16 mouse cellular contexts compared by ENCODE assay signal in genomic region chr5:106296721-106297120, GRCm38 (mm10).
DNase-seq lines count a peak whose midpoint lies in the region; ATAC-seq lines count a peak whose summit lies in the region.
"Had no signal": no experiment of that assay in that cellular context is flagged by ENCODE, and none has a peak within 500 bp of the region (broad histone marks: within the 10 kb centered on the region; RNA-seq: fewer than 3 reads in every experiment).

No protein-coding gene starts in this region.

- no peak overlapping the region for H3K27ac ChIP-seq in forebrain, embryonic 10.5 days
- no peak overlapping the region for H3K27ac ChIP-seq in forebrain, embryonic 16.5 days (ENCODE audit: low read length)
- H3K27ac ChIP-seq in liver, embryonic 11.5 days (ENCODE audit: low read depth, low read length): no peak overlapping the region
- H3K27ac ChIP-seq: heart, embryonic 13.5 days had no signal

- 11% methylated on average over 6 of the region's 6 CpGs for WGBS in forebrain, embryonic 10.5 days
- WGBS in forebrain, embryonic 16.5 days: 27% methylated on average over 6 of the region's 6 CpGs
- WGBS in liver, embryonic 11.5 days: 36% methylated on average over 6 of the region's 6 CpGs

- H3K4me1 ChIP-seq in forebrain, embryonic 10.5 days: peaks cover 38% of the 10 kb centered on the region
- no peaks in the 10 kb centered on the region for H3K4me1 ChIP-seq in forebrain, embryonic 16.5 days (replicated peaks; ENCODE audit: control insufficient read depth, insufficient read depth, low read length)
- H3K4me1 ChIP-seq in liver, embryonic 11.5 days (replicated peaks; ENCODE audit: control insufficient read depth, insufficient read depth, low read length): peaks cover 5% of the 10 kb centered on the region

- H3K4me3 ChIP-seq in forebrain, embryonic 10.5 days: no peak overlapping the region
- no peak overlapping the region for H3K4me3 ChIP-seq in forebrain, embryonic 16.5 days (replicated peaks; ENCODE audit: low read length)
- H3K4me3 ChIP-seq in liver, embryonic 11.5 days (ENCODE audit: low read depth, low read length): no peak overlapping the region
- H3K4me3 ChIP-seq: heart, embryonic 13.5 days; midbrain, embryonic 12.5 days had no signal

- no peaks in the 10 kb centered on the region for H3K36me3 ChIP-seq in forebrain, embryonic 10.5 days (replicated peaks)
- no peaks in the 10 kb centered on the region for H3K36me3 ChIP-seq in forebrain, embryonic 16.5 days (ENCODE audit: control insufficient read depth, insufficient read depth)
- H3K36me3 ChIP-seq in liver, embryonic 11.5 days (ENCODE audit: control insufficient read depth, insufficient read depth, low read length): no peaks in the 10 kb centered on the region
- H3K36me3 ChIP-seq: heart, embryonic 13.5 days; midbrain, embryonic 12.5 days had no signal

- H3K4me2 ChIP-seq in forebrain, embryonic 16.5 days (ENCODE audit: low read length): no peak overlapping the region
- no peak overlapping the region for H3K4me2 ChIP-seq in liver, embryonic 11.5 days
- H3K4me2 ChIP-seq: heart, embryonic 13.5 days; midbrain, embryonic 12.5 days had no signal

- no peak overlapping the region for H3K9ac ChIP-seq in forebrain, embryonic 16.5 days (replicated peaks; ENCODE audit: low read depth, low read length)
- H3K9ac ChIP-seq in liver, embryonic 11.5 days (ENCODE audit: low read depth, low read length): no peak overlapping the region
- H3K9ac ChIP-seq: forebrain, postnatal 0 days; heart, embryonic 13.5 days; liver, postnatal 0 days; midbrain, embryonic 12.5 days had no signal

- no peak for ATAC-seq in forebrain, embryonic 16.5 days
- no peak for ATAC-seq in liver, embryonic 11.5 days (replicated peaks; ENCODE audit: low FRiP score)
- ATAC-seq in megakaryocyte-erythroid progenitor cell, adult 5-6 weeks (replicated peaks; ENCODE audit: low FRiP score, low TSS enrichment, poor library complexity, severe bottlenecking): no peak
- ATAC-seq: activated CD4-positive, CD25-positive, alpha-beta regulatory T cell, adult 4 months; forebrain, postnatal 0 days; liver, postnatal 0 days had no signal

- H3K9me3 ChIP-seq in forebrain, embryonic 10.5 days: no peaks in the 10 kb centered on the region
- H3K9me3 ChIP-seq in forebrain, embryonic 16.5 days (ENCODE audit: control insufficient read depth, low read length): no peaks in the 10 kb centered on the region
- no peaks in the 10 kb centered on the region for H3K9me3 ChIP-seq in liver, embryonic 11.5 days (ENCODE audit: control insufficient read depth, low read length)
- H3K9me3 ChIP-seq: heart, embryonic 13.5 days; midbrain, embryonic 12.5 days had no signal

- DNase-seq in forebrain, embryonic 10.5 days (ENCODE audit: extremely low spot score, low spot score): peak; percentile 19
- peak; percentile 7 for DNase-seq in liver
- no peak for DNase-seq in liver, embryonic 11.5 days (ENCODE audit: low spot score)
- DNase-seq in embryo, embryonic 10 days (ENCODE audit: low spot score): peak; percentile 72
- DNase-seq in lung, postnatal 14 days: peak; percentile 18
- DNase-seq in layer of hippocampus, postnatal 14 days (ENCODE audit: low spot score in 2 of 2): no peak
- DNase-seq: cerebellum, adult 9-10 months; forebrain, postnatal 0 days; heart, postnatal 4 days; liver, postnatal 0 days; thymus, postnatal 4 days had no signal

- H3K27me3 ChIP-seq in forebrain, embryonic 10.5 days (ENCODE audit: poor library complexity, severe bottlenecking): peaks cover 60% of the 10 kb centered on the region
- 0 out of 2 replicates have a peak, but pooled peaks cover 2% of the 10 kb centered on the region for H3K27me3 ChIP-seq in forebrain, embryonic 16.5 days (replicated peaks; ENCODE audit: control insufficient read depth, insufficient read depth, low read length)
- no peaks in the 10 kb centered on the region for H3K27me3 ChIP-seq in liver, embryonic 11.5 days (replicated peaks; ENCODE audit: control insufficient read depth, insufficient read depth, low read length)
- H3K27me3 ChIP-seq: heart, embryonic 13.5 days had no signal

Comparison
In these comparisons a context has a peak if more than half of its experiments do, and no peak if none do; other contexts are left out.
1. DNase-seq: peak in forebrain, embryonic 10.5 days (single experiment), liver (single experiment), embryo, embryonic 10 days (single experiment) and lung, postnatal 14 days (single experiment); none in liver, embryonic 11.5 days (single experiment) and layer of hippocampus, postnatal 14 days (0 of 2).